Mouse (Mus musculus): ENCODE measurements around the gene Arih2.

The Arih2 gene

GRCm38 (mm10) chr9:108563671-108564070 is 85.5 kb downstream of the Arih2 start:
- no peak for DNase-seq (ENCODE audit: low read depth, low spot score)

GRCm38 (mm10) chr9:108560227-108560841 is 88.9 kb downstream of the Arih2 start, which contains the start of gene Impdh2:
TSS of gene Impdh2 (plus strand) at chr9:108560286.
- DNase-seq (ENCODE audit: low read depth, low spot score): peak; percentile 99

GRCm38 (mm10) chr9:108559169-108559568 is 90.0 kb downstream of the Arih2 start:
- DNase-seq (ENCODE audit: low read depth, low spot score): no peak

All from forelimb bud, embryonic 11.5 days (tissue).